Mouse (Mus musculus) hindbrain, embryonic 16.5 days (tissue): ENCODE results near the gene Mpzl1. TPM values are rescaled to one million over a fixed set of nuclear protein-coding genes. Genes with fewer than 3 reads are reported as not detected.

Experiments used
- ATAC-seq: fragments of 200-750 bp; cut with Nextera tagmentation; 2 replicates; pipeline ENCODE4 v1.8.0; 2017; ENCODE audit warnings: moderate TSS enrichment, moderate library complexity
- H3K27ac ChIP-seq: fragments of 300-500 bp; sonication (generic); 2 replicates; pipeline ENCODE4 v1.5.1; 2014; ENCODE audit warnings: low read depth, mild to moderate bottlenecking, control low read depth, low read length, moderate library complexity
- H3K27me3 ChIP-seq: fragments of 300-500 bp; sonication (generic); replicated peaks from 2 replicates; pipeline ENCODE4 v1.6.1; 2014; ENCODE audit warnings: low read length; ENCODE audit not compliant: control insufficient read depth, insufficient read depth
- H3K36me3 ChIP-seq: fragments of 300-500 bp; sonication (generic); 2 replicates; pipeline ENCODE4 v1.6.1; 2014; ENCODE audit warnings: mild to moderate bottlenecking, low read length, moderate library complexity, mixed read lengths; ENCODE audit not compliant: control insufficient read depth, insufficient read depth
- H3K4me1 ChIP-seq: fragments of 300-500 bp; sonication (generic); 2 replicates; pipeline ENCODE4 v1.6.1; 2014; ENCODE audit warnings: low read depth, low read length; ENCODE audit not compliant: control insufficient read depth, insufficient read depth
- H3K4me2 ChIP-seq: fragments of 300-500 bp; sonication (generic); 2 replicates; pipeline ENCODE4 v1.6.1; 2014; ENCODE audit warnings: mild to moderate bottlenecking, low read length, control low read depth, moderate library complexity
- H3K4me3 ChIP-seq: fragments of 300-500 bp; sonication (generic); 2 replicates; pipeline ENCODE4 v1.5.1; 2014; ENCODE audit warnings: mild to moderate bottlenecking, low read length, control low read depth, moderate library complexity
- H3K9ac ChIP-seq: fragments of 300-500 bp; sonication (generic); 2 replicates; pipeline ENCODE4 v1.6.1; 2014; ENCODE audit warnings: low read depth, mild to moderate bottlenecking, control low read depth, low read length, moderate library complexity
- H3K9me3 ChIP-seq: fragments of 300-500 bp; sonication (generic); 2 replicates; pipeline ENCODE4 v1.6.1; 2014; ENCODE audit warnings: mild to moderate bottlenecking, low read length, moderate library complexity; ENCODE audit not compliant: control insufficient read depth
- WGBS: fragments of 180-500 bp; shearing (Covaris S2); extraction: QIAGEN DNeasy Blood & Tissue Kit; methylation state at CpG from one replicate; pipeline ENCODE4 v1.1.7; 2014; 5-methylcytosine and 5-hydroxymethylcytosine counted together
- polyA plus RNA-seq: library from polyadenylated mRNA; unstranded; fragments of >200 nt; fragmentation: Nextera tagmentation; extraction: Ambion mirVana; gene quantifications from 2 replicates; pipeline ENCODE4 v1.2.1, GENCODE M21; 2015

Mpzl1 gene
- polyA plus RNA-seq, 1 experiment from 2014 or later: 169 TPM

- H3K4me1 ChIP-seq: no peaks in the 10 kb centered on the region
- no peaks in the 10 kb centered on the region for H3K27me3 ChIP-seq
These were observed 40.8 kb upstream of the Mpzl1 start for GRCm38 (mm10) chr1:165675167-165675566.

GRCm38 (mm10) chr1:165672355-165672754, 38.0 kb upstream of the Mpzl1 start:
- Histone ChIP-seq H3K4me2 (no peak overlapping the region), H3K4me1 (no peaks in the 10 kb centered on the region), H3K9ac (no peak overlapping the region), H3K9me3 (no peaks in the 10 kb centered on the region), H3K27ac (no peak overlapping the region), H3K4me3 (no peak overlapping the region), H3K36me3 (no peaks in the 10 kb centered on the region), H3K27me3 (no peaks in the 10 kb centered on the region)
- 81% methylated on average over 9 of the region's 9 CpGs for WGBS
- ATAC-seq: no peak

More at GRCm38 (mm10) chr1:165675167-165675566, 40.8 kb upstream of the Mpzl1 start:
- ATAC-seq: no peak
- no peaks in the 10 kb centered on the region for H3K36me3 ChIP-seq
- no peaks in the 10 kb centered on the region for H3K9me3 ChIP-seq
- H3K9ac ChIP-seq: no peak overlapping the region
- no peak overlapping the region for H3K4me2 ChIP-seq
- H3K27ac ChIP-seq: no peak overlapping the region
- no peak overlapping the region for H3K4me3 ChIP-seq
- 89% methylated on average over 9 of the region's 9 CpGs for WGBS

- no peak overlapping the region for H3K4me2 ChIP-seq
- no peaks in the 10 kb centered on the region for H3K4me1 ChIP-seq
- no peaks in the 10 kb centered on the region for H3K27me3 ChIP-seq
- WGBS: 86% methylated on average over 6 of the region's 6 CpGs
- no peak overlapping the region for H3K9ac ChIP-seq
- no peaks in the 10 kb centered on the region for H3K9me3 ChIP-seq
- no peak overlapping the region for H3K4me3 ChIP-seq
- ATAC-seq: no peak
- H3K36me3 ChIP-seq: no peaks in the 10 kb centered on the region
- H3K27ac ChIP-seq: no peak overlapping the region
These were observed 35.7 kb upstream of the Mpzl1 start for GRCm38 (mm10) chr1:165670056-165670455.

GRCm38 (mm10) chr1:165668904-165669303, 34.6 kb upstream of the Mpzl1 start:
- no peaks in the 10 kb centered on the region for H3K36me3 ChIP-seq
- H3K4me1 ChIP-seq: no peaks in the 10 kb centered on the region
- H3K27me3 ChIP-seq: no peaks in the 10 kb centered on the region
- ATAC-seq: no peak
- no peaks in the 10 kb centered on the region for H3K9me3 ChIP-seq
- no peak overlapping the region for H3K27ac ChIP-seq
- no peak overlapping the region for H3K9ac ChIP-seq
- WGBS: 71% methylated on average over 4 of the region's 4 CpGs
- H3K4me3 ChIP-seq: no peak overlapping the region
- no peak overlapping the region for H3K4me2 ChIP-seq

GRCm38 (mm10) chr1:165667380-165667779, 33.0 kb upstream of the Mpzl1 start:
- Histone ChIP-seq H3K27ac (no peak overlapping the region), H3K4me3 (no peak overlapping the region), H3K4me2 (no peak overlapping the region), H3K36me3 (no peaks in the 10 kb centered on the region), H3K9me3 (no peaks in the 10 kb centered on the region), H3K9ac (no peak overlapping the region), H3K27me3 (no peaks in the 10 kb centered on the region), H3K4me1 (peaks cover 3% of the 10 kb centered on the region; the same call in 1 of the 2 replicates)
- no peak for ATAC-seq
- 61% methylated on average over 13 of the region's 13 CpGs for WGBS

GRCm38 (mm10) chr1:165666944-165667343, 32.6 kb upstream of the Mpzl1 start:
- no peaks in the 10 kb centered on the region for H3K9me3 ChIP-seq
- no peak overlapping the region for H3K27ac ChIP-seq
- no peak overlapping the region for H3K4me2 ChIP-seq
- peaks cover 3% of the 10 kb centered on the region; the same call in 1 of the 2 replicates for H3K4me1 ChIP-seq
- H3K36me3 ChIP-seq: no peaks in the 10 kb centered on the region
- no peak overlapping the region for H3K9ac ChIP-seq
- no peaks in the 10 kb centered on the region for H3K27me3 ChIP-seq
- H3K4me3 ChIP-seq: no peak overlapping the region
- no peak for ATAC-seq
- 92% methylated on average over 6 of the region's 6 CpGs for WGBS

GRCm38 (mm10) chr1:165665758-165666157, 31.4 kb upstream of the Mpzl1 start:
- no peaks in the 10 kb centered on the region for H3K9me3 ChIP-seq
- H3K4me2 ChIP-seq: no peak overlapping the region
- H3K27me3 ChIP-seq: no peaks in the 10 kb centered on the region
- H3K9ac ChIP-seq: no peak overlapping the region
- H3K27ac ChIP-seq: no peak overlapping the region
- H3K36me3 ChIP-seq: no peaks in the 10 kb centered on the region
- H3K4me3 ChIP-seq: no peak overlapping the region
- ATAC-seq: no peak
- WGBS: 79% methylated on average over 5 of the region's 5 CpGs
- H3K4me1 ChIP-seq: peaks cover 3% of the 10 kb centered on the region; the same call in 1 of the 2 replicates

- H3K4me2 ChIP-seq: no peak overlapping the region
- H3K27me3 ChIP-seq: no peaks in the 10 kb centered on the region
- ATAC-seq: no peak
- H3K4me3 ChIP-seq: no peak overlapping the region
- H3K9ac ChIP-seq: 0 out of 2 replicates have a peak overlapping the region, but pooled peaks have one; percentile 30
- 0 out of 2 replicates have a peak overlapping the region, but pooled peaks have one; percentile 32 for H3K27ac ChIP-seq
- no peaks in the 10 kb centered on the region for H3K36me3 ChIP-seq
- H3K4me1 ChIP-seq: peaks cover 3% of the 10 kb centered on the region; the same call in 1 of the 2 replicates
- H3K9me3 ChIP-seq: no peaks in the 10 kb centered on the region
- 71% methylated on average over 16 of the region's 16 CpGs for WGBS
These were observed 28.9 kb upstream of the Mpzl1 start for GRCm38 (mm10) chr1:165663277-165663676.

- Histone ChIP-seq H3K27me3 (no peaks in the 10 kb centered on the region), H3K4me2 (no peak overlapping the region), H3K9ac (peak overlapping the region; percentile 30; the same call in 1 of the 2 replicates), H3K9me3 (no peaks in the 10 kb centered on the region), H3K4me3 (no peak overlapping the region), H3K4me1 (peaks cover 3% of the 10 kb centered on the region; the same call in 1 of the 2 replicates), H3K36me3 (no peaks in the 10 kb centered on the region), H3K27ac (0 out of 2 replicates have a peak overlapping the region, but pooled peaks have one; percentile 32)
- no peak for ATAC-seq
- 34% methylated on average over 15 of the region's 15 CpGs for WGBS
These were observed 28.3 kb upstream of the Mpzl1 start for GRCm38 (mm10) chr1:165662426-165663192.
